Mouse (Mus musculus) stomach, embryonic 15.5 days (tissue): ENCODE measurements around the gene Trpm8. TPM values are rescaled to one million over a fixed set of nuclear protein-coding genes. Genes with fewer than 3 reads are reported as not detected.

Source experiments
- ATAC-seq: fragments of 200-750 bp; cut with Nextera tagmentation; 2 replicates; pipeline ENCODE4 v1.8.0; 2017; ENCODE audit warnings: low read depth, moderate number of reproducible peaks, moderate TSS enrichment; ENCODE audit not compliant: insufficient read depth, low FRiP score
- H3K27ac ChIP-seq: fragments of 300-500 bp; sonication (generic); 2 replicates; pipeline ENCODE4 v1.5.1; 2015; ENCODE audit warnings: mild to moderate bottlenecking, inconsistent platforms
- H3K27me3 ChIP-seq: fragments of 300-500 bp; sonication (generic); replicated peaks from 2 replicates; pipeline ENCODE4 v1.6.1; 2015; ENCODE audit warnings: inconsistent platforms
- H3K36me3 ChIP-seq: fragments of 300-500 bp; sonication (generic); 2 replicates; pipeline ENCODE4 v1.6.1; 2015; ENCODE audit warnings: inconsistent platforms
- H3K4me1 ChIP-seq: fragments of 300-500 bp; sonication (generic); 2 replicates; pipeline ENCODE4 v1.6.1; 2015; ENCODE audit warnings: inconsistent platforms
- H3K4me2 ChIP-seq: fragments of 300-500 bp; sonication (generic); 2 replicates; pipeline ENCODE4 v1.6.1; 2015; ENCODE audit warnings: mild to moderate bottlenecking, inconsistent platforms
- H3K4me3 ChIP-seq: fragments of 300-500 bp; sonication (generic); replicated peaks from 2 replicates; pipeline ENCODE4 v1.5.1; 2015; ENCODE audit warnings: inconsistent platforms
- H3K9ac ChIP-seq: fragments of 300-500 bp; sonication (generic); 2 replicates; pipeline ENCODE4 v1.6.1; 2015; ENCODE audit warnings: inconsistent platforms
- H3K9me3 ChIP-seq: fragments of 300-500 bp; sonication (generic); 2 replicates; pipeline ENCODE4 v1.6.1; 2016; ENCODE audit warnings: inconsistent platforms
- WGBS: fragments of 180-500 bp; shearing (Covaris S2); methylation state at CpG from one replicate; pipeline ENCODE4 v1.1.7; 2015; 5-methylcytosine and 5-hydroxymethylcytosine counted together
- polyA plus RNA-seq: library from polyadenylated mRNA; unstranded; fragments of >200 nt; fragmentation: Nextera tagmentation; extraction: Ambion mirVana; gene quantifications from 2 replicates; pipeline ENCODE4 v1.2.1, GENCODE M21; 2015

The Trpm8 gene
- polyA plus RNA-seq, 1 experiment from 2014 or later = not detected

- Histone ChIP-seq H3K4me1 (no peaks in the 10 kb centered on the region), H3K27ac (no peak overlapping the region), H3K9me3 (no peaks in the 10 kb centered on the region), H3K9ac (no peak overlapping the region), H3K4me2 (no peak overlapping the region), H3K4me3 (no peak overlapping the region), H3K36me3 (no peaks in the 10 kb centered on the region), H3K27me3 (no peaks in the 10 kb centered on the region)
- 66% methylated on average over 9 of the region's 9 CpGs for WGBS
- ATAC-seq = no peak
Measured at GRCm38 (mm10) chr1:88301121-88302014, 23.9 kb downstream of the Trpm8 start.

- Histone ChIP-seq H3K27ac (no peak overlapping the region), H3K9me3 (no peaks in the 10 kb centered on the region), H3K9ac (no peak overlapping the region), H3K27me3 (no peaks in the 10 kb centered on the region), H3K36me3 (no peaks in the 10 kb centered on the region), H3K4me3 (no peak overlapping the region), H3K4me1 (no peaks in the 10 kb centered on the region), H3K4me2 (no peak overlapping the region)
- no peak for ATAC-seq
- WGBS = 65% methylated on average over 14 of the region's 14 CpGs
Measured at GRCm38 (mm10) chr1:88302057-88302740, 24.7 kb downstream of the Trpm8 start.

- H3K4me2 ChIP-seq = no peak overlapping the region
- H3K4me3 ChIP-seq = no peak overlapping the region
- no peaks in the 10 kb centered on the region for H3K36me3 ChIP-seq
- no peak overlapping the region for H3K27ac ChIP-seq
- no peak overlapping the region for H3K9ac ChIP-seq
- ATAC-seq = no peak
- no peaks in the 10 kb centered on the region; the same call in 1 of the 2 replicates for H3K9me3 ChIP-seq
- H3K27me3 ChIP-seq = no peaks in the 10 kb centered on the region
- WGBS = 61% methylated on average over 6 of the region's 6 CpGs
- no peaks in the 10 kb centered on the region for H3K4me1 ChIP-seq
Measured at GRCm38 (mm10) chr1:88303762-88304161, 26.3 kb downstream of the Trpm8 start.

GRCm38 (mm10) chr1:88304261-88304985, 27.0 kb downstream of the Trpm8 start:
- Histone ChIP-seq H3K4me1 (no peaks in the 10 kb centered on the region), H3K9me3 (no peaks in the 10 kb centered on the region; the same call in 1 of the 2 replicates), H3K9ac (no peak overlapping the region), H3K4me2 (no peak overlapping the region), H3K36me3 (no peaks in the 10 kb centered on the region), H3K27me3 (no peaks in the 10 kb centered on the region), H3K27ac (no peak overlapping the region), H3K4me3 (no peak overlapping the region)
- ATAC-seq = no peak
- 58% methylated on average over 8 of the region's 8 CpGs for whole genome bisulfite sequencing

GRCm38 (mm10) chr1:88305018-88305795, 27.7 kb downstream of the Trpm8 start:
- Histone ChIP-seq H3K4me2 (no peak overlapping the region), H3K27me3 (no peaks in the 10 kb centered on the region), H3K9me3 (no peaks in the 10 kb centered on the region; the same call in 1 of the 2 replicates), H3K4me3 (no peak overlapping the region), H3K27ac (no peak overlapping the region), H3K36me3 (no peaks in the 10 kb centered on the region), H3K4me1 (no peaks in the 10 kb centered on the region), H3K9ac (no peak overlapping the region)
- ATAC-seq = 0 out of 2 replicates have a peak, but pooled peaks have one; percentile 25
- WGBS = 39% methylated on average over 6 of the region's 6 CpGs

GRCm38 (mm10) chr1:88306543-88306942, 29.1 kb downstream of the Trpm8 start:
- H3K4me3 ChIP-seq = no peak overlapping the region
- no peaks in the 10 kb centered on the region for H3K36me3 ChIP-seq
- no peaks in the 10 kb centered on the region for H3K4me1 ChIP-seq
- H3K4me2 ChIP-seq = no peak overlapping the region
- no peaks in the 10 kb centered on the region; the same call in 1 of the 2 replicates for H3K9me3 ChIP-seq
- no peak for ATAC-seq
- H3K9ac ChIP-seq = no peak overlapping the region
- no peak overlapping the region for H3K27ac ChIP-seq
- H3K27me3 ChIP-seq = no peaks in the 10 kb centered on the region
- 61% methylated on average over 1 of the region's 1 CpGs for WGBS

GRCm38 (mm10) chr1:88307180-88307579, 29.7 kb downstream of the Trpm8 start:
- no peaks in the 10 kb centered on the region for H3K36me3 ChIP-seq
- H3K9ac ChIP-seq = no peak overlapping the region
- H3K9me3 ChIP-seq = no peaks in the 10 kb centered on the region; the same call in 1 of the 2 replicates
- no peak overlapping the region for H3K27ac ChIP-seq
- no peak overlapping the region for H3K4me2 ChIP-seq
- no peak overlapping the region for H3K4me3 ChIP-seq
- WGBS = 65% methylated on average over 12 of the region's 12 CpGs
- H3K27me3 ChIP-seq = no peaks in the 10 kb centered on the region
- ATAC-seq = no peak
- no peaks in the 10 kb centered on the region for H3K4me1 ChIP-seq

- Histone ChIP-seq H3K4me1 (no peaks in the 10 kb centered on the region), H3K4me3 (no peak overlapping the region), H3K9me3 (no peaks in the 10 kb centered on the region; the same call in 1 of the 2 replicates), H3K27me3 (no peaks in the 10 kb centered on the region), H3K36me3 (no peaks in the 10 kb centered on the region), H3K9ac (no peak overlapping the region), H3K4me2 (no peak overlapping the region), H3K27ac (no peak overlapping the region)
- WGBS = 47% methylated on average over 2 of the region's 2 CpGs
- no peak for ATAC-seq
Measured at GRCm38 (mm10) chr1:88309020-88309419, 31.6 kb downstream of the Trpm8 start.

- Histone ChIP-seq H3K27me3 (no peaks in the 10 kb centered on the region), H3K4me1 (no peaks in the 10 kb centered on the region), H3K4me2 (no peak overlapping the region), H3K4me3 (no peak overlapping the region), H3K27ac (no peak overlapping the region), H3K36me3 (no peaks in the 10 kb centered on the region), H3K9ac (no peak overlapping the region), H3K9me3 (no peaks in the 10 kb centered on the region; the same call in 1 of the 2 replicates)
- WGBS = 50% methylated on average over 3 of the region's 3 CpGs
- ATAC-seq = no peak
Measured at GRCm38 (mm10) chr1:88309905-88310304, 32.4 kb downstream of the Trpm8 start.

GRCm38 (mm10) chr1:88310349-88310748, 32.9 kb downstream of the Trpm8 start:
- H3K9me3 ChIP-seq = no peaks in the 10 kb centered on the region; the same call in 1 of the 2 replicates
- H3K27me3 ChIP-seq = no peaks in the 10 kb centered on the region
- H3K4me2 ChIP-seq = no peak overlapping the region
- H3K27ac ChIP-seq = no peak overlapping the region
- H3K4me1 ChIP-seq = no peaks in the 10 kb centered on the region
- no peaks in the 10 kb centered on the region for H3K36me3 ChIP-seq
- H3K9ac ChIP-seq = no peak overlapping the region
- no peak for ATAC-seq
- WGBS = 60% methylated on average over 3 of the region's 3 CpGs
- H3K4me3 ChIP-seq = no peak overlapping the region

- Histone ChIP-seq H3K36me3 (no peaks in the 10 kb centered on the region), H3K27me3 (no peaks in the 10 kb centered on the region), H3K9ac (no peak overlapping the region), H3K27ac (no peak overlapping the region), H3K9me3 (no peaks in the 10 kb centered on the region), H3K4me3 (no peak overlapping the region), H3K4me1 (no peaks in the 10 kb centered on the region), H3K4me2 (no peak overlapping the region)
- 69% methylated on average over 1 of the region's 1 CpGs for WGBS
- ATAC-seq = no peak
Measured at GRCm38 (mm10) chr1:88317279-88317678, 39.8 kb downstream of the Trpm8 start.
